Mouse (Mus musculus): ENCODE measurements around the gene Hspa12b. TPM values are rescaled to one million over a fixed set of nuclear protein-coding genes. Genes with fewer than 3 reads are reported as not detected.

The Hspa12b gene
- polyA plus RNA-seq, 1 experiment from 2014 or later: 6.0 TPM

- peak overlapping the region; percentile 83 for H3K9ac ChIP-seq (replicated peaks)
- no peaks in the 10 kb centered on the region for H3K9me3 ChIP-seq (replicated peaks)
- no peaks in the 10 kb centered on the region; the same call in 1 of the 2 replicates for H3K36me3 ChIP-seq
- H3K4me2 ChIP-seq: peak overlapping the region; percentile 83
- peaks cover 41% of the 10 kb centered on the region for H3K4me1 ChIP-seq
- WGBS: under 1% methylated on average over 18 of the region's 18 CpGs
- H3K4me3 ChIP-seq (replicated peaks): peak overlapping the region; percentile 85
- peak overlapping the region; percentile 93 for H3K27ac ChIP-seq (replicated peaks)
- H3K27me3 ChIP-seq (replicated peaks): no peaks in the 10 kb centered on the region
- peak; percentile 63 for ATAC-seq (ENCODE audit: low FRiP score)
Measured at GRCm38 (mm10) chr2:131159491-131159910, 32.4 kb downstream of the Hspa12b start.

- H3K9me3 ChIP-seq (replicated peaks): no peaks in the 10 kb centered on the region
- no peaks in the 10 kb centered on the region for H3K27me3 ChIP-seq (replicated peaks)
- H3K4me3 ChIP-seq (replicated peaks): peak within 1 kb of the TSS; percentile 85
- peak within 1 kb of the TSS; percentile 83 for H3K9ac ChIP-seq (replicated peaks)
- H3K27ac ChIP-seq (replicated peaks): peak within 1 kb of the TSS; percentile 93
- peaks cover 41% of the 10 kb centered on the region for H3K4me1 ChIP-seq
- under 1% methylated on average over 54 of the region's 54 CpGs for whole genome bisulfite sequencing
- H3K4me2 ChIP-seq: peak within 1 kb of the TSS; percentile 83
- peak; percentile 99 for ATAC-seq (ENCODE audit: low FRiP score)
- no peaks in the 10 kb centered on the region; the same call in 1 of the 2 replicates for H3K36me3 ChIP-seq
Measured at GRCm38 (mm10) chr2:131159938-131160581, 33.0 kb downstream of the Hspa12b start, which contains the start of gene 1700037H04Rik. Gene 1700037H04Rik (minus strand): TSS chr2:131160081.

GRCm38 (mm10) chr2:131160671-131161111, 33.6 kb downstream of the Hspa12b start:
- Histone ChIP-seq H3K9me3 (replicated peaks) (no peaks in the 10 kb centered on the region; the same call in 1 of the 2 replicates), H3K4me3 (replicated peaks) (peak overlapping the region; percentile 85), H3K4me1 (peaks cover 39% of the 10 kb centered on the region), H3K27me3 (replicated peaks) (no peaks in the 10 kb centered on the region), H3K4me2 (peak overlapping the region; percentile 83), H3K27ac (replicated peaks) (peak overlapping the region; percentile 93), H3K9ac (replicated peaks) (peak overlapping the region; percentile 73), H3K36me3 (no peaks in the 10 kb centered on the region)
- WGBS: 1% methylated on average over 17 of the region's 17 CpGs
- peak; percentile 3 for ATAC-seq (ENCODE audit: low FRiP score)

- H3K4me1 ChIP-seq: peaks cover 13% of the 10 kb centered on the region
- ATAC-seq (ENCODE audit: low FRiP score): no peak
- H3K9ac ChIP-seq (replicated peaks): no peak overlapping the region
- H3K4me3 ChIP-seq (replicated peaks): no peak overlapping the region
- H3K27ac ChIP-seq (replicated peaks): no peak overlapping the region
- H3K9me3 ChIP-seq (replicated peaks): no peaks in the 10 kb centered on the region; the same call in 1 of the 2 replicates
- no peak overlapping the region for H3K4me2 ChIP-seq
- WGBS: 81% methylated on average over 7 of the region's 7 CpGs
- no peaks in the 10 kb centered on the region for H3K27me3 ChIP-seq (replicated peaks)
- H3K36me3 ChIP-seq: no peaks in the 10 kb centered on the region
Measured at GRCm38 (mm10) chr2:131163924-131164323, 36.8 kb downstream of the Hspa12b start.

GRCm38 (mm10) chr2:131166172-131166571, 39.1 kb downstream of the Hspa12b start:
- ATAC-seq (ENCODE audit: low FRiP score): no peak
- WGBS: 70% methylated on average over 2 of the region's 2 CpGs

GRCm38 (mm10) chr2:131167984-131168383, 40.9 kb downstream of the Hspa12b start:
- Histone ChIP-seq H3K9me3 (replicated peaks) (no peaks in the 10 kb centered on the region; the same call in 1 of the 2 replicates), H3K27ac (replicated peaks) (no peak overlapping the region), H3K9ac (replicated peaks) (no peak overlapping the region), H3K4me3 (replicated peaks) (no peak overlapping the region), H3K36me3 (no peaks in the 10 kb centered on the region; the same call in 1 of the 2 replicates), H3K4me2 (no peak overlapping the region), H3K27me3 (replicated peaks) (peaks cover 27% of the 10 kb centered on the region), H3K4me1 (peaks cover 11% of the 10 kb centered on the region)
- no peak for ATAC-seq (ENCODE audit: low FRiP score)
- WGBS: 85% methylated on average over 6 of the region's 6 CpGs

More at GRCm38 (mm10) chr2:131166172-131166571, 39.1 kb downstream of the Hspa12b start:
- Histone ChIP-seq H3K4me3 (replicated peaks) (no peak overlapping the region), H3K27me3 (replicated peaks) (peaks cover 9% of the 10 kb centered on the region; the same call in 1 of the 2 replicates), H3K9me3 (replicated peaks) (no peaks in the 10 kb centered on the region; the same call in 1 of the 2 replicates), H3K36me3 (no peaks in the 10 kb centered on the region), H3K27ac (replicated peaks) (no peak overlapping the region), H3K4me2 (no peak overlapping the region), H3K4me1 (peaks cover 6% of the 10 kb centered on the region), H3K9ac (replicated peaks) (no peak overlapping the region)

- Histone ChIP-seq H3K4me3 (replicated peaks) (no peak overlapping the region), H3K4me1 (peaks cover 17% of the 10 kb centered on the region), H3K9ac (replicated peaks) (no peak overlapping the region), H3K9me3 (replicated peaks) (no peaks in the 10 kb centered on the region; the same call in 1 of the 2 replicates), H3K36me3 (no peaks in the 10 kb centered on the region; the same call in 1 of the 2 replicates), H3K27me3 (replicated peaks) (peaks cover 33% of the 10 kb centered on the region), H3K27ac (replicated peaks) (no peak overlapping the region), H3K4me2 (no peak overlapping the region)
- WGBS: 62% methylated on average over 1 of the region's 1 CpGs
- no peak for ATAC-seq (ENCODE audit: low FRiP score)
Measured at GRCm38 (mm10) chr2:131168914-131169313, 41.8 kb downstream of the Hspa12b start.

GRCm38 (mm10) chr2:131170936-131171335, 43.9 kb downstream of the Hspa12b start:
- Histone ChIP-seq H3K4me2 (peak overlapping the region; percentile 48; the same call in 1 of the 2 replicates), H3K9me3 (replicated peaks) (no peaks in the 10 kb centered on the region), H3K27ac (replicated peaks) (no peak overlapping the region), H3K4me3 (replicated peaks) (peak overlapping the region; percentile 14; the same call in 1 of the 2 replicates), H3K9ac (replicated peaks) (no peak overlapping the region), H3K27me3 (replicated peaks) (peaks cover 33% of the 10 kb centered on the region), H3K4me1 (peaks cover 36% of the 10 kb centered on the region), H3K36me3 (no peaks in the 10 kb centered on the region; the same call in 1 of the 2 replicates)
- WGBS: 22% methylated on average over 9 of the region's 9 CpGs
- no peak for ATAC-seq (ENCODE audit: low FRiP score)

- H3K27me3 ChIP-seq (replicated peaks): peaks cover 33% of the 10 kb centered on the region
- no peaks in the 10 kb centered on the region for H3K9me3 ChIP-seq (replicated peaks)
- 10% methylated on average over 43 of the region's 43 CpGs for WGBS
- H3K4me2 ChIP-seq: peak overlapping the region; percentile 48
- H3K36me3 ChIP-seq: no peaks in the 10 kb centered on the region; the same call in 1 of the 2 replicates
- no peak overlapping the region for H3K27ac ChIP-seq (replicated peaks)
- peaks cover 42% of the 10 kb centered on the region for H3K4me1 ChIP-seq
- no peak overlapping the region for H3K9ac ChIP-seq (replicated peaks)
- ATAC-seq (ENCODE audit: low FRiP score): no peak
- H3K4me3 ChIP-seq (replicated peaks): peak overlapping the region; percentile 14
Measured at GRCm38 (mm10) chr2:131171401-131172104, 44.5 kb downstream of the Hspa12b start.

GRCm38 (mm10) chr2:131172322-131172721, 45.2 kb downstream of the Hspa12b start:
- Histone ChIP-seq H3K36me3 (peaks cover 3% of the 10 kb centered on the region; the same call in 1 of the 2 replicates), H3K27ac (replicated peaks) (no peak overlapping the region), H3K9ac (replicated peaks) (no peak overlapping the region), H3K9me3 (replicated peaks) (no peaks in the 10 kb centered on the region), H3K4me3 (replicated peaks) (no peak overlapping the region), H3K4me1 (peaks cover 50% of the 10 kb centered on the region), H3K4me2 (no peak overlapping the region), H3K27me3 (replicated peaks) (peaks cover 33% of the 10 kb centered on the region)
- no peak for ATAC-seq (ENCODE audit: low FRiP score)
- WGBS: 59% methylated on average over 9 of the region's 9 CpGs

GRCm38 (mm10) chr2:131174700-131175099, 47.6 kb downstream of the Hspa12b start:
- Histone ChIP-seq H3K27ac (replicated peaks) (no peak overlapping the region), H3K36me3 (peaks cover 5% of the 10 kb centered on the region; the same call in 1 of the 2 replicates), H3K9ac (replicated peaks) (peak overlapping the region; percentile 47), H3K4me3 (replicated peaks) (peak overlapping the region; percentile 44), H3K27me3 (replicated peaks) (peaks cover 33% of the 10 kb centered on the region), H3K4me2 (peak overlapping the region; percentile 85), H3K4me1 (peaks cover 70% of the 10 kb centered on the region), H3K9me3 (replicated peaks) (no peaks in the 10 kb centered on the region)
- WGBS: 6% methylated on average over 11 of the region's 11 CpGs
- peak; percentile 64 for ATAC-seq (ENCODE audit: low FRiP score)
